Mouse (Mus musculus) embryonic facial prominence, embryonic 11.5 days (tissue): ENCODE results near the gene Prkar2b. TPM values are rescaled to one million over a fixed set of nuclear protein-coding genes. Genes with fewer than 3 reads are reported as not detected.
"Not testable (repeated sequence)": the region's sequence is repeated elsewhere in the genome, so short reads cannot be mapped to it uniquely, and the experiment has no call there.

Experiments
- ATAC-seq: fragments of 200-750 bp; cut with Nextera tagmentation; replicated peaks from 2 replicates; pipeline ENCODE4 v1.8.0; 2017; ENCODE audit warnings: low read depth; ENCODE audit not compliant: insufficient number of reproducible peaks, low FRiP score, low TSS enrichment
- DNase-seq: peaks from one replicate; pipeline ENCODE4 v3.0.0-alpha.2; 2015; ENCODE audit warnings: low spot score
- H3K27ac ChIP-seq: fragments of 300-500 bp; sonication (generic); replicated peaks from 2 replicates; pipeline ENCODE4 v1.5.1; 2014; ENCODE audit warnings: mild to moderate bottlenecking, low read depth, low read length, control low read depth
- H3K27me3 ChIP-seq: fragments of 300-500 bp; sonication (generic); 2 replicates; pipeline ENCODE4 v1.6.1; 2014; ENCODE audit warnings: mild to moderate bottlenecking, low read length, moderate library complexity, mixed read lengths; ENCODE audit not compliant: control insufficient read depth, insufficient read depth
- H3K36me3 ChIP-seq: fragments of 300-500 bp; sonication (generic); replicated peaks from 2 replicates; pipeline ENCODE4 v1.6.1; 2014; ENCODE audit warnings: low read depth, mild to moderate bottlenecking, low read length, moderate library complexity, mixed read lengths; ENCODE audit not compliant: control insufficient read depth, insufficient read depth
- H3K4me1 ChIP-seq: fragments of 300-500 bp; sonication (generic); 2 replicates; pipeline ENCODE4 v1.6.1; 2014; ENCODE audit warnings: low read length, mixed read lengths; ENCODE audit not compliant: control insufficient read depth, insufficient read depth
- H3K4me2 ChIP-seq: fragments of 300-500 bp; sonication (generic); 2 replicates; pipeline ENCODE4 v1.6.1; 2014; ENCODE audit warnings: low read depth, mild to moderate bottlenecking, control low read depth, low read length, moderate library complexity
- H3K4me3 ChIP-seq: fragments of 300-500 bp; sonication (generic); 2 replicates; pipeline ENCODE4 v1.5.1; 2014; ENCODE audit warnings: low read depth, low read length, control low read depth
- H3K9ac ChIP-seq: fragments of 300-500 bp; sonication (generic); replicated peaks from 2 replicates; pipeline ENCODE4 v1.6.1; 2014; ENCODE audit warnings: mild to moderate bottlenecking, control low read depth, low read length
- H3K9me3 ChIP-seq: fragments of 300-500 bp; sonication (generic); replicated peaks from 2 replicates; pipeline ENCODE4 v1.6.1; 2016; ENCODE audit warnings: mild to moderate bottlenecking, low read length, inconsistent platforms, mixed read lengths; ENCODE audit not compliant: control insufficient read depth
- WGBS: fragments of 180-500 bp; shearing (Covaris S2); extraction: QIAGEN DNeasy Blood & Tissue Kit; methylation state at CpG from one replicate; pipeline ENCODE4 v1.1.7; 2014; 5-methylcytosine and 5-hydroxymethylcytosine counted together
- polyA plus RNA-seq: library from polyadenylated mRNA; unstranded; fragments of >200 nt; fragmentation: Nextera tagmentation; extraction: Ambion mirVana; gene quantifications from 2 replicates; pipeline ENCODE4 v1.2.1, GENCODE M21; 2014

The Prkar2b gene
- polyA plus RNA-seq, 1 experiment from 2014 or later, result 65.4 TPM

GRCm38 (mm10) chr12:32012169-32012568, 48.9 kb downstream of the Prkar2b start:
- DNase-seq (no peak), ATAC-seq (no peak)
- 47% methylated on average over 2 of the region's 2 CpGs for WGBS

GRCm38 (mm10) chr12:32011128-32011527, 50.0 kb downstream of the Prkar2b start:
- no peaks in the 10 kb centered on the region for H3K36me3 ChIP-seq
- 92% methylated on average over 5 of the region's 5 CpGs for WGBS

More at GRCm38 (mm10) chr12:32012169-32012568, 48.9 kb downstream of the Prkar2b start:
- no peaks in the 10 kb centered on the region for H3K27me3 ChIP-seq
- no peaks in the 10 kb centered on the region for H3K9me3 ChIP-seq
- H3K9ac ChIP-seq, result no peak overlapping the region
- H3K36me3 ChIP-seq, result no peaks in the 10 kb centered on the region
- H3K4me2 ChIP-seq, result no peak overlapping the region
- no peaks in the 10 kb centered on the region; the same call in 1 of the 2 replicates for H3K4me1 ChIP-seq
- H3K27ac ChIP-seq, result no peak overlapping the region
- no peak overlapping the region for H3K4me3 ChIP-seq

GRCm38 (mm10) chr12:32009985-32010369, 51.1 kb downstream of the Prkar2b start:
- not testable (repeated sequence) for H3K4me3 ChIP-seq, H3K4me2 ChIP-seq, H3K9ac ChIP-seq, H3K27ac ChIP-seq, H3K9me3 ChIP-seq, DNase-seq, H3K27me3 ChIP-seq, H3K36me3 ChIP-seq, H3K4me1 ChIP-seq, ATAC-seq
- 42% methylated on average over 5 of the region's 6 CpGs for whole genome bisulfite sequencing

More at GRCm38 (mm10) chr12:32011128-32011527, 50.0 kb downstream of the Prkar2b start:
- Histone ChIP-seq H3K4me2 (no peak overlapping the region), H3K4me3 (no peak overlapping the region), H3K27me3 (no peaks in the 10 kb centered on the region), H3K27ac (no peak overlapping the region), H3K9me3 (no peaks in the 10 kb centered on the region), H3K9ac (no peak overlapping the region), H3K4me1 (no peaks in the 10 kb centered on the region; the same call in 1 of the 2 replicates)
- ATAC-seq (no peak), DNase-seq (no peak)

- Histone ChIP-seq H3K36me3 (no peaks in the 10 kb centered on the region), H3K4me1 (no peaks in the 10 kb centered on the region), H3K4me3 (no peak overlapping the region), H3K4me2 (no peak overlapping the region), H3K9ac (no peak overlapping the region), H3K27ac (no peak overlapping the region), H3K9me3 (no peaks in the 10 kb centered on the region), H3K27me3 (no peaks in the 10 kb centered on the region)
- no peak for ATAC-seq
- 14% methylated on average over 8 of the region's 8 CpGs for WGBS
- no peak for DNase-seq
Observed at GRCm38 (mm10) chr12:32009267-32009984, 51.7 kb downstream of the Prkar2b start.

- no peaks in the 10 kb centered on the region for H3K4me1 ChIP-seq
- H3K27ac ChIP-seq, result no peak overlapping the region
- WGBS, result 75% methylated on average over 5 of the region's 5 CpGs
- no peaks in the 10 kb centered on the region for H3K27me3 ChIP-seq
- ATAC-seq, result no peak
- no peak overlapping the region for H3K9ac ChIP-seq
- H3K36me3 ChIP-seq, result no peaks in the 10 kb centered on the region
- DNase-seq, result no peak
- H3K4me3 ChIP-seq, result no peak overlapping the region
- H3K9me3 ChIP-seq, result no peaks in the 10 kb centered on the region
- H3K4me2 ChIP-seq, result no peak overlapping the region
Observed at GRCm38 (mm10) chr12:32008728-32009127, 52.4 kb downstream of the Prkar2b start.

DNA sequence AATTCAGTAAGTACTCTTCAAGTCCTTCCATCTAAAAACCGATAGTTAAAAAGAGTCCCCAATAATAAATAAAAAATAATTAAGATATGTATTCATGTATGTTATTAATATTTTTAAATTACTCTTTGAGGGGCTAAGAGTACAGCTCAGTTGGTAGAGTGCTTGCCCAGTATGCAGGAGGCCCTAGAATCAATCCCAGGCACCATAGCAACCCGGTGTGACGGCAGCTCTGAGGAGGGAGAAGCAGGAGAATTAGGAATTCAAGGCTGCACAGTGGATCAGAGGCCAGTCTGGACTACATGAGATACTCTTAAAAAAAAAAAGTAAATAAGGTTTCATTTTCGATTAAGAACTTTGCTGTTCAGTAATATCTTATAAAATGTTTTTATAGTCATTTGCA, 53.5 kb downstream of the Prkar2b start:
- WGBS, result 86% methylated on average over 4 of the region's 4 CpGs
- H3K27me3 ChIP-seq, result no peaks in the 10 kb centered on the region
- ATAC-seq, result no peak

DNA sequence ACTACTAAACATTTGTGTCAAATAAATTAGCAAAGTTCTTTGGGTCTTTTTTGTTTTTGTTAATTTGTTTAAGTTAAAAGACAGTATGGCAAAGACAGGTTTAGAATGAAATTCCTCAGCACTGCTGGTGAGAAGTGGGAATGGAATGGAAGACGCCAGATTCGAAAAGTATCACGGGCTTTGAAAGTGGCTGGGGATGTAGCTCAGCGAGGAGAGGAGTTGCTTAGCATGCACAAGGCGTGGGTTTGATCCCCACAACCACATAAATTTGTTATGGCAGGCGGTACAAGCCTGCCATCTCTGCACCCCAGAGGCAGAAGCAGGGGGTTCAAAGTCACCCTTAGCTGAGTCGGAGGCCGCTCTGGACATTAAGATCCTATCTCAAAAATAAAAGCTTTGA, 54.1 kb downstream of the Prkar2b start:
- H3K4me3 ChIP-seq, result no peak overlapping the region
- ATAC-seq (no peak), DNase-seq (no peak)
- H3K27me3 ChIP-seq, result no peaks in the 10 kb centered on the region
- no peaks in the 10 kb centered on the region for H3K4me1 ChIP-seq
- no peaks in the 10 kb centered on the region for H3K36me3 ChIP-seq
- H3K4me2 ChIP-seq, result no peak overlapping the region
- 90% methylated on average over 8 of the region's 8 CpGs for WGBS
- no peak overlapping the region for H3K9ac ChIP-seq
- H3K9me3 ChIP-seq, result no peaks in the 10 kb centered on the region
- H3K27ac ChIP-seq, result no peak overlapping the region

More for the DNA sequence above, 53.5 kb downstream of the Prkar2b start:
- H3K4me3 ChIP-seq, result no peak overlapping the region
- H3K9ac ChIP-seq, result no peak overlapping the region
- H3K4me2 ChIP-seq, result no peak overlapping the region
- no peak overlapping the region for H3K27ac ChIP-seq
- no peaks in the 10 kb centered on the region for H3K9me3 ChIP-seq
- H3K36me3 ChIP-seq, result no peaks in the 10 kb centered on the region
- no peaks in the 10 kb centered on the region for H3K4me1 ChIP-seq
- DNase-seq, result no peak

GRCm38 (mm10) chr12:32006391-32006929, 54.6 kb downstream of the Prkar2b start:
- H3K36me3 ChIP-seq, result no peaks in the 10 kb centered on the region
- no peaks in the 10 kb centered on the region for H3K9me3 ChIP-seq
- ATAC-seq, result no peak
- no peaks in the 10 kb centered on the region for H3K4me1 ChIP-seq
- no peaks in the 10 kb centered on the region for H3K27me3 ChIP-seq
- no peak overlapping the region for H3K27ac ChIP-seq
- no peak overlapping the region for H3K4me3 ChIP-seq
- no peak for DNase-seq
- no peak overlapping the region for H3K4me2 ChIP-seq
- WGBS, result 85% methylated on average over 10 of the region's 10 CpGs
- no peak overlapping the region for H3K9ac ChIP-seq
